Mouse (Mus musculus) megakaryocyte progenitor cell, adult 5-6 weeks (primary cell): Measurements from ENCODE around the gene Olfr847. TPM values are rescaled to one million over a fixed set of nuclear protein-coding genes. Genes with fewer than 3 reads are reported as not detected.

Source experiments
- ATAC-seq: replicated peaks from 2 replicates; pipeline ENCODE4 v1.8.0; 2016; ENCODE audit warnings: mild to moderate bottlenecking, moderate TSS enrichment, inconsistent platforms; ENCODE audit not compliant: poor library complexity
- total RNA-seq, 2 experiments: library from RNA; stranded (forward) in 1 of 2; stranded (reverse) in 1 of 2; fragments of 157-497, 149-512 nt in 1 of 2; fragments of 200-1000 nt in 1 of 2; gene quantifications; 2 replicates each; pipeline versions ENCODE4 v1.2.3 to v1.2.4; 2015 to 2017

Olfr847 gene
- total RNA-seq (2015) (not detected in 2 replicates), total RNA-seq (2017) (not detected in 2 replicates)

GRCm38 (mm10) chr9:19378569-19378968 lies at the start of gene Olfr847:
Gene Olfr847, minus strand, starts transcription at chr9:19378669.
- ATAC-seq = no peak

- no peak for ATAC-seq
These were observed 14.6 kb downstream of the Olfr847 start, which contains the start of gene Olfr846 for GRCm38 (mm10) chr9:19363905-19364304. Gene Olfr846, minus strand, starts transcription at chr9:19364005.

- ATAC-seq = no peak
These were observed 42.3 kb downstream of the Olfr847 start, which contains the start of gene Olfr845 for GRCm38 (mm10) chr9:19336157-19336556. Gene Olfr845, plus strand, starts transcription at chr9:19336457.

Other genes with a start within 250 kb of the Olfr847 start
- gene Olfr837, start 242.4 kb downstream of the Olfr847 start, total RNA-seq (2015) = not detected in 2 replicates
- gene Olfr837, start 242.4 kb downstream of the Olfr847 start, total RNA-seq (2017) = not detected in 2 replicates
- not detected in 2 replicates for gene Olfr839-ps1, start 201.4 kb downstream of the Olfr847 start, total RNA-seq (2015)
- not detected in 2 replicates for gene Olfr839-ps1, start 201.4 kb downstream of the Olfr847 start, total RNA-seq (2017)
- not detected in 2 replicates for gene Olfr843, start 126.7 kb downstream of the Olfr847 start, total RNA-seq (2015)
- not detected in 2 replicates for gene Olfr843, start 126.7 kb downstream of the Olfr847 start, total RNA-seq (2017)
- gene Olfr844, start 62.3 kb downstream of the Olfr847 start, total RNA-seq (2015) = not detected in 2 replicates
- not detected in 2 replicates for gene Olfr844, start 62.3 kb downstream of the Olfr847 start, total RNA-seq (2017)
- not detected in 2 replicates for gene Olfr845, start 42.2 kb downstream of the Olfr847 start, total RNA-seq (2015)
- gene Olfr845, start 42.2 kb downstream of the Olfr847 start, total RNA-seq (2017) = not detected in 2 replicates
- not detected in 2 replicates for gene Olfr846, start 14.7 kb downstream of the Olfr847 start, total RNA-seq (2015)
- not detected in 2 replicates for gene Olfr846, start 14.7 kb downstream of the Olfr847 start, total RNA-seq (2017)
- gene Olfr849, start 61.6 kb upstream of the Olfr847 start, total RNA-seq (2015) = not detected in 2 replicates
- not detected in 2 replicates for gene Olfr849, start 61.6 kb upstream of the Olfr847 start, total RNA-seq (2017)
- gene Olfr850, start 99.6 kb upstream of the Olfr847 start, total RNA-seq (2015) = not detected in 2 replicates
- not detected in 2 replicates for gene Olfr850, start 99.6 kb upstream of the Olfr847 start, total RNA-seq (2017)
- gene Olfr851, start 114.6 kb upstream of the Olfr847 start, total RNA-seq (2015) = not detected in 2 replicates
- gene Olfr851, start 114.6 kb upstream of the Olfr847 start, total RNA-seq (2017) = not detected in 2 replicates
- gene Olfr853, start 162.4 kb upstream of the Olfr847 start, total RNA-seq (2015) = not detected in 2 replicates
- not detected in 2 replicates for gene Olfr853, start 162.4 kb upstream of the Olfr847 start, total RNA-seq (2017)
- not detected in 2 replicates for gene Olfr854, start 188.7 kb upstream of the Olfr847 start, total RNA-seq (2015)
- gene Olfr854, start 188.7 kb upstream of the Olfr847 start, total RNA-seq (2017) = not detected in 2 replicates
- gene Olfr855, start 203.9 kb upstream of the Olfr847 start, total RNA-seq (2015) = not detected in 2 replicates
- not detected in 2 replicates for gene Olfr855, start 203.9 kb upstream of the Olfr847 start, total RNA-seq (2017)
- gene Zfp317, start 243.4 kb upstream of the Olfr847 start, total RNA-seq (2015) = 13.5 and 17.7 TPM in 2 replicates
- gene Zfp317, start 243.4 kb upstream of the Olfr847 start, total RNA-seq (2017) = 19.2 and 20.8 TPM in 2 replicates